Mouse (Mus musculus) intestine, embryonic 16.5 days (tissue): Measurements from ENCODE around the gene Dnah10. TPM values are rescaled to one million over a fixed set of nuclear protein-coding genes. Genes with fewer than 3 reads are reported as not detected.

ENCODE experiments used
- ATAC-seq: fragments of 200-750 bp; cut with Nextera tagmentation; 2 replicates; pipeline ENCODE4 v1.8.0; 2017; ENCODE audit warnings: moderate TSS enrichment, moderate library complexity
- H3K27ac ChIP-seq: fragments of 300-500 bp; sonication (generic); 2 replicates; pipeline ENCODE4 v1.5.1; 2014; ENCODE audit warnings: mild to moderate bottlenecking, low read length
- H3K27me3 ChIP-seq: fragments of 300-500 bp; sonication (generic); replicated peaks from 2 replicates; pipeline ENCODE4 v1.6.1; 2014; ENCODE audit warnings: low read length, control low read depth, mixed read lengths; ENCODE audit not compliant: control insufficient read depth, insufficient read depth
- H3K36me3 ChIP-seq: fragments of 300-500 bp; sonication (generic); 2 replicates; pipeline ENCODE4 v1.6.1; 2014; ENCODE audit warnings: low read length, control low read depth; ENCODE audit not compliant: control insufficient read depth, insufficient read depth
- H3K4me1 ChIP-seq: fragments of 300-500 bp; sonication (generic); 2 replicates; pipeline ENCODE4 v1.6.1; 2014; ENCODE audit warnings: low read length, control low read depth, mixed read lengths; ENCODE audit not compliant: control insufficient read depth, insufficient read depth
- H3K4me2 ChIP-seq: fragments of 300-500 bp; sonication (generic); 2 replicates; pipeline ENCODE4 v1.6.1; 2014; ENCODE audit warnings: low read depth, low read length, control low read depth
- H3K4me3 ChIP-seq: fragments of 300-500 bp; sonication (generic); 2 replicates; pipeline ENCODE4 v1.5.1; 2014; ENCODE audit warnings: mild to moderate bottlenecking, low read length
- H3K9ac ChIP-seq: fragments of 300-500 bp; sonication (generic); 2 replicates; pipeline ENCODE4 v1.6.1; 2014; ENCODE audit warnings: low read depth, low read length
- H3K9me3 ChIP-seq: fragments of 300-500 bp; sonication (generic); 2 replicates; pipeline ENCODE4 v1.6.1; 2016; ENCODE audit warnings: low read length, control low read depth; ENCODE audit not compliant: control insufficient read depth
- WGBS: fragments of 180-500 bp; shearing (Covaris S2); extraction: QIAGEN DNeasy Blood & Tissue Kit; methylation state at CpG from one replicate; pipeline ENCODE4 v1.1.7; 2014; 5-methylcytosine and 5-hydroxymethylcytosine counted together
- polyA plus RNA-seq: library from polyadenylated mRNA; unstranded; fragments of >200 nt; fragmentation: Nextera tagmentation; extraction: Ambion mirVana; gene quantifications from 2 replicates; pipeline ENCODE4 v1.2.1, GENCODE M21; 2015

Gene Dnah10
- 0.02 and 0.04 TPM in 2 replicates for polyA plus RNA-seq

- ATAC-seq: peak; percentile 54
- Histone ChIP-seq H3K9ac (no peak within 1 kb of the TSS), H3K27ac (no peak within 1 kb of the TSS), H3K36me3 (peaks cover 4% of the 10 kb centered on the region), H3K4me2 (no peak within 1 kb of the TSS), H3K4me1 (0 out of 2 replicates have a peak, but pooled peaks cover 3% of the 10 kb centered on the region), H3K27me3 (no peaks in the 10 kb centered on the region), H3K4me3 (no peak within 1 kb of the TSS), H3K9me3 (no peaks in the 10 kb centered on the region)
- WGBS: 10% methylated on average over 29 of the region's 29 CpGs
Measured at GRCm38 (mm10) chr5:124724997-124725396, at the start of gene Dnah10. Gene Dnah10 (plus strand): TSS chr5:124725085.

DNA sequence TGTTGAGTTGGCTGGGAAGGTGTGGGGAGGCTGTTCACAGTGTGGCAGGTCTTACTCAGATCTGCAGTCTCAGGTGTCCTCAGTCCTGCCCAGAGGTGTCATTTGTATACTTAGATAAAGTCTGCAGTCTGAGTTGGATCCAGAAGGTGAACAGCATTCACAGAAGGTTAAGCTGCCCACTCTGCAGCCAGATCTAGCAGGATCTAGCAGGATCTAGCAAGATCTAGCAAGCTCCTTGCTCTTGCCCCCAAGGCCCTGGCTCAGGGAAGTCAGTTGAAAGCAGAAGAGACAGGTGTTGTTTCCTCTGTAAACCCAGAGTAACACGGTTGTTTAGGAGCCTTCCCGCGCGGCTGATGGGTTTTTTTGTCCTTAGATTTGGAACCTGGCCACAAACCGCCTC, 11.1 kb upstream of the Dnah10 start:
- H3K9me3 ChIP-seq: no peaks in the 10 kb centered on the region
- H3K36me3 ChIP-seq: peaks cover 23% of the 10 kb centered on the region
- WGBS: 89% methylated on average over 5 of the region's 5 CpGs
- H3K9ac ChIP-seq: no peak overlapping the region
- no peak for ATAC-seq
- H3K4me1 ChIP-seq: no peaks in the 10 kb centered on the region
- H3K27me3 ChIP-seq: no peaks in the 10 kb centered on the region
- H3K4me3 ChIP-seq: no peak overlapping the region
- H3K27ac ChIP-seq: no peak overlapping the region
- H3K4me2 ChIP-seq: no peak overlapping the region

- H3K27me3 ChIP-seq: no peaks in the 10 kb centered on the region
- ATAC-seq: no peak
- no peak overlapping the region for H3K9ac ChIP-seq
- no peaks in the 10 kb centered on the region for H3K4me1 ChIP-seq
- H3K27ac ChIP-seq: no peak overlapping the region
- no peak overlapping the region for H3K4me2 ChIP-seq
- 86% methylated on average over 8 of the region's 8 CpGs for WGBS
- H3K4me3 ChIP-seq: no peak overlapping the region
- peaks cover 33% of the 10 kb centered on the region for H3K36me3 ChIP-seq
- H3K9me3 ChIP-seq: no peaks in the 10 kb centered on the region
Measured at GRCm38 (mm10) chr5:124715135-124715534, 9.8 kb upstream of the Dnah10 start.

- Histone ChIP-seq H3K9ac (no peak overlapping the region), H3K4me2 (no peak overlapping the region), H3K4me1 (no peaks in the 10 kb centered on the region), H3K27ac (no peak overlapping the region), H3K36me3 (peaks cover 26% of the 10 kb centered on the region), H3K27me3 (no peaks in the 10 kb centered on the region), H3K9me3 (no peaks in the 10 kb centered on the region), H3K4me3 (no peak overlapping the region)
- WGBS: 96% methylated on average over 11 of the region's 11 CpGs
- no peak for ATAC-seq
Measured at GRCm38 (mm10) chr5:124717969-124718368, 6.9 kb upstream of the Dnah10 start.

GRCm38 (mm10) chr5:124718396-124718795, 6.5 kb upstream of the Dnah10 start:
- ATAC-seq: no peak
- no peak overlapping the region for H3K4me2 ChIP-seq
- no peaks in the 10 kb centered on the region for H3K9me3 ChIP-seq
- H3K9ac ChIP-seq: no peak overlapping the region
- H3K4me3 ChIP-seq: no peak overlapping the region
- H3K4me1 ChIP-seq: no peaks in the 10 kb centered on the region
- WGBS: 90% methylated on average over 7 of the region's 7 CpGs
- peaks cover 29% of the 10 kb centered on the region for H3K36me3 ChIP-seq
- no peak overlapping the region for H3K27ac ChIP-seq
- no peaks in the 10 kb centered on the region for H3K27me3 ChIP-seq

GRCm38 (mm10) chr5:124723125-124723524, 1.8 kb upstream of the Dnah10 start:
- no peaks in the 10 kb centered on the region for H3K27me3 ChIP-seq
- no peak overlapping the region for H3K9ac ChIP-seq
- H3K4me1 ChIP-seq: no peaks in the 10 kb centered on the region
- no peak overlapping the region for H3K4me2 ChIP-seq
- no peak overlapping the region for H3K27ac ChIP-seq
- peaks cover 21% of the 10 kb centered on the region for H3K36me3 ChIP-seq
- no peak for ATAC-seq
- no peak overlapping the region for H3K4me3 ChIP-seq
- no peaks in the 10 kb centered on the region for H3K9me3 ChIP-seq
- 93% methylated on average over 6 of the region's 6 CpGs for WGBS

- Histone ChIP-seq H3K9ac (no peak overlapping the region), H3K27me3 (no peaks in the 10 kb centered on the region), H3K27ac (no peak overlapping the region), H3K36me3 (no peaks in the 10 kb centered on the region), H3K4me3 (peak overlapping the region; percentile 33), H3K4me1 (0 out of 2 replicates have a peak, but pooled peaks cover 3% of the 10 kb centered on the region), H3K9me3 (no peaks in the 10 kb centered on the region), H3K4me2 (peak overlapping the region; percentile 46)
- peak; percentile 76 for ATAC-seq
- 10% methylated on average over 21 of the region's 21 CpGs for WGBS
Measured at GRCm38 (mm10) chr5:124729662-124730206, 4.8 kb downstream of the Dnah10 start.

DNA sequence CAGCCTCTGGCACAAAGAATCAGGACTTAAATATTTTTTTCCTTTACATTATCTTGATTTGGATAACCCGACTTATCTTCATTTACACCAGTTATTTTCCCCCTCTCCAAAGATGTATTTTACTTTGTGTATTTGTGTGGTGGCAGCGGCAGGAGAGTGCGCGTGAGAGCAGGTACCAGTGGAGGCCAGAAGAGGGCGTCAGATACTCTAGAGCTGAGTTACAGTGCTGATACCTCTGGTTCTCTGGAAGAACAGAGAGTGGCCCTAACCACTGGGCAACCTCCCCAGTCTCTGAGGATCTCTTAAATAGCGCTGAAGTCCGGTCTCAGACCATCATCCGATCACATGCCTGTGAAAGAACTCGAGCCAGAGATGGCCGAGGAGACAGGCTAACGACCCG, 9.1 kb downstream of the Dnah10 start:
- no peaks in the 10 kb centered on the region for H3K36me3 ChIP-seq
- ATAC-seq: no peak
- H3K27ac ChIP-seq: no peak overlapping the region
- H3K27me3 ChIP-seq: no peaks in the 10 kb centered on the region
- H3K4me3 ChIP-seq: no peak overlapping the region
- H3K4me1 ChIP-seq: 0 out of 2 replicates have a peak, but pooled peaks cover 3% of the 10 kb centered on the region
- 90% methylated on average over 12 of the region's 12 CpGs for WGBS
- H3K4me2 ChIP-seq: no peak overlapping the region
- no peaks in the 10 kb centered on the region for H3K9me3 ChIP-seq
- no peak overlapping the region for H3K9ac ChIP-seq

- Histone ChIP-seq H3K27me3 (no peaks in the 10 kb centered on the region), H3K36me3 (no peaks in the 10 kb centered on the region), H3K27ac (no peak overlapping the region), H3K4me2 (no peak overlapping the region), H3K4me1 (no peaks in the 10 kb centered on the region), H3K9ac (no peak overlapping the region), H3K4me3 (no peak overlapping the region), H3K9me3 (no peaks in the 10 kb centered on the region; the same call in 1 of the 2 replicates)
- ATAC-seq: no peak
- WGBS: 96% methylated on average over 21 of the region's 21 CpGs
Measured at GRCm38 (mm10) chr5:124741898-124742599, 17.2 kb downstream of the Dnah10 start.
